Mouse (Mus musculus): ENCODE measurements around the gene Fgfr2. TPM values are rescaled to one million over a fixed set of nuclear protein-coding genes. Genes with fewer than 3 reads are reported as not detected.

Fgfr2 gene
- polyA plus RNA-seq, 1 experiment: 0.17 TPM

DNA sequence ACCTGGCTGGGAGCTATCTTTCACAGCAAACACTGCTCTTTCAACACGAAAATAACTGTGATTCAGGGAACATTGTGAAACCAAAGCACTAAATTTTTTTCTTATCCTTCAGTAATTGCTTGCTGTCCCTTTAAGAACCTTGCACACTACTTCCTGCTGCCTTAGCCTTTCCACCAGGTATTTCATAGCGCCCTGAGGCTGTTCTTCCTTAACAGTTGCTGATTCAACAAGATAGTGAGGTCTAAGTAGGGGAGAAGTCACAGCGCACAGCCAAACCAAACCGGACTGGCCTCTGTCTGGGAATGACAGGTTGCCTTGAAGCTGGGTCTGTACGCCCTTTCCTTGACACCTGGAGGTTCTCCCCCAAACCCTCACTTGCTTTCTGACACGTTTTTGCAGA lies 72.5 kb downstream of the Fgfr2 start:
- Histone ChIP-seq H3K79me2 (ENCODE audit: control insufficient read depth, insufficient read depth) (peaks cover 47% of the 10 kb centered on the region), H3ac (ENCODE audit: control insufficient read depth, insufficient read length) (no peak overlapping the region), H3K4me2 (ENCODE audit: low read depth) (no peak overlapping the region), H3K27me3 (ENCODE audit: control insufficient read depth, insufficient read depth, insufficient read length) (no peaks in the 10 kb centered on the region), H3K36me3 (ENCODE audit: control insufficient read depth, insufficient read depth) (no peaks in the 10 kb centered on the region), H3K4me3 (no peak overlapping the region)
- TF ChIP-seq TCF12 (IDR thresholded peaks at IDR 0.05; ENCODE audit: insufficient read depth, poor library complexity, severe bottlenecking): no peak
- TF ChIP-seq POLR2AphosphoS2 (IDR thresholded peaks at IDR 0.05; ENCODE audit: insufficient read length, low read depth): no peak
- TF ChIP-seq SRF (IDR thresholded peaks at IDR 0.05; ENCODE audit: control insufficient read depth, insufficient read length, low read depth): no peak
- TF ChIP-seq POLR2A (IDR thresholded peaks at IDR 0.05; ENCODE audit: insufficient read length, low read depth): no peak
- no peak for TF ChIP-seq MAX (IDR thresholded peaks at IDR 0.05; ENCODE audit: low read depth)
- TF ChIP-seq REST (IDR thresholded peaks at IDR 0.05; ENCODE audit: insufficient read depth, insufficient read length): no peak
- no peak for TF ChIP-seq MYOG (IDR thresholded peaks at IDR 0.05; ENCODE audit: control insufficient read depth in 1 of 3, insufficient read depth in 1 of 3, insufficient read length in 2 of 3, low read depth in 2 of 3)
- no peak for TF ChIP-seq CEBPB (IDR thresholded peaks at IDR 0.05; ENCODE audit: insufficient read depth, poor library complexity, severe bottlenecking)
- TF ChIP-seq USF1 (IDR thresholded peaks at IDR 0.05; ENCODE audit: low read depth): no peak
- TF ChIP-seq E2F4 (IDR thresholded peaks at IDR 0.05; ENCODE audit: insufficient read depth): no peak
- no peak for TF ChIP-seq MYOD1 (IDR thresholded peaks at IDR 0.05; ENCODE audit: control insufficient read depth in 1 of 3, insufficient read length in 2 of 3, low read depth in 2 of 3)

DNA sequence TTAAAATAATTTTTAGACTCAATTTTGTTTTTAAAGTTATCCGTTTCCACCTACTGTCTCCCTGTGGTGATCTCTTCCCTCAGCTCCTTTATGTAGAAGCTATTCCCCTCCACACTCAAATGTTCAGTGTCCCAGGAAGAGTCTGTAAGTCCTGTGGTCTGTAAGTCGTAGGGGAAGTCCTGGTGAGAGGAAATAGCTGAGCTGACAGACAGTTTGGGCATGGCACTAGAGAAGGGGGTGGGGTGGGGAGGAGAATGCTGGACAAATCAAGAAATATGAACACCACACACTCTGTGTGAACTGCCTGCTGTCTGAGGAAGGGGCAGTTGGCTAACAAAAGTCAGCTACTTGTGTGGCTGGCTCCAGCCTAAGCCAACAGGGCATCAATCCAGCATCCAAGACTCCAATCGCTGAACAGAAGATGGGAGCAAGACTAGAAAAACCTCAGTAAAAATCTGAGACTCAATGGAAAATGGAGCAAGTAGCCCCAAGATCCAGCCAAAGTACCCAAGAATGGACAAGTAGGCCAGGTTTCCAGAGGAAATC lies 75.0 kb downstream of the Fgfr2 start:
- H3K27me3 ChIP-seq (ENCODE audit: control insufficient read depth, insufficient read depth, insufficient read length): no peaks in the 10 kb centered on the region
- no peak overlapping the region for H3K4me3 ChIP-seq
- H3K79me2 ChIP-seq (ENCODE audit: control insufficient read depth, insufficient read depth): peaks cover 35% of the 10 kb centered on the region
- H3K36me3 ChIP-seq (ENCODE audit: control insufficient read depth, insufficient read depth): no peaks in the 10 kb centered on the region
- no peak overlapping the region for H3K4me2 ChIP-seq (ENCODE audit: low read depth)
- no peak overlapping the region for H3ac ChIP-seq (ENCODE audit: control insufficient read depth, insufficient read length)
- TF ChIP-seq CEBPB (IDR thresholded peaks at IDR 0.05; ENCODE audit: insufficient read depth, poor library complexity, severe bottlenecking) (no peak), MAX (IDR thresholded peaks at IDR 0.05; ENCODE audit: low read depth) (no peak), REST (IDR thresholded peaks at IDR 0.05; ENCODE audit: insufficient read depth, insufficient read length) (no peak), USF1 (IDR thresholded peaks at IDR 0.05; ENCODE audit: low read depth) (no peak), TCF3 (IDR thresholded peaks at IDR 0.05; ENCODE audit: insufficient read length, low read depth) (no peak), MYOG (IDR thresholded peaks at IDR 0.05; ENCODE audit: control insufficient read depth in 1 of 3, insufficient read depth in 1 of 3, insufficient read length in 2 of 3, low read depth in 2 of 3) (no peak), MYOD1 (IDR thresholded peaks at IDR 0.05; ENCODE audit: control insufficient read depth in 1 of 3, insufficient read length in 2 of 3, low read depth in 2 of 3) (no peak), SRF (IDR thresholded peaks at IDR 0.05; ENCODE audit: control insufficient read depth, insufficient read length, low read depth) (no peak), TCF12 (IDR thresholded peaks at IDR 0.05; ENCODE audit: insufficient read depth, poor library complexity, severe bottlenecking) (no peak), E2F4 (IDR thresholded peaks at IDR 0.05; ENCODE audit: insufficient read depth) (no peak), POLR2A (IDR thresholded peaks at IDR 0.05; ENCODE audit: insufficient read length, low read depth) (no peak), POLR2AphosphoS2 (IDR thresholded peaks at IDR 0.05; ENCODE audit: insufficient read length, low read depth) (no peak)

DNA sequence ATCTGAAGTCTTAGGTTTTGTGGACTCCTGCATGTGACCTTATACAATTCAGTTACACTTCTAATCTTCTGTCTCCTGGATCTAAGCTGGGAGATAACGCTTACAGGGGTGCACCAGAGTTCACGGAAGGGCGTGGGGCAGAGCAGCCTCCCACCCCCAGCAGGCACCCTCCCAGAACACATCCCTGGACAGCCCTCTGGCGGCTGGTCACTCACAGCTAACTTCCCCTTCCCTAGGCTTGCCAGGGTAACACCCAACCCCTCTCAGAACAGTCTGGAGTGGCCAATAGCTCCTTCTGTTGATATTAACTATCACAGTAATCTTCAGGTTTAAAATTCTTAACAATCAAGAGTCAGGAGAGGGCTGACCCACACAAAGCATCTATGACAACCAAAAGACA lies 75.9 kb downstream of the Fgfr2 start:
- Histone ChIP-seq H3K4me2 (ENCODE audit: low read depth) (no peak overlapping the region), H3K36me3 (ENCODE audit: control insufficient read depth, insufficient read depth) (no peaks in the 10 kb centered on the region), H3K27me3 (ENCODE audit: control insufficient read depth, insufficient read depth, insufficient read length) (no peaks in the 10 kb centered on the region), H3K79me2 (ENCODE audit: control insufficient read depth, insufficient read depth) (peaks cover 35% of the 10 kb centered on the region), H3K4me3 (no peak overlapping the region), H3ac (ENCODE audit: control insufficient read depth, insufficient read length) (no peak overlapping the region)
- no peak for TF ChIP-seq TCF3 (IDR thresholded peaks at IDR 0.05; ENCODE audit: insufficient read length, low read depth)

DNA sequence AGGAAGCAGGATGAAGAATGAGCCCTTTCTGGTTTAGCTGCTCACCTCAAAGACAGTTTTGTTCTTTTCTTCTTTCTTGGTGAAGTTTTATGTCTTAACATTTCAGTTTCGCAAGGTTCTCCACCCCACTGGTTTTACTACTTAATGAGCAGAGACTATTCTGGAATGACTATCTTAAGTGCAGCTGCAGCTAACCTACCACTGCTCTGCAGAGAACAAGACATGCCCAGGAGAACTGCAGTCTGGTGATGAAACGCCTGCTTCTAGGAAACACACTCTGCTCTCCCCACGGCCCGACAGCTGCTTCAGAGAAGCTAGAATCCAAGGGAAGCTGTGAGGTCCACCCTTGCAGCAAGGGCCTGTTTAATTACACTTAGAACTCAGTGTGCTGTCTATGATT lies 78.4 kb downstream of the Fgfr2 start:
- TF ChIP-seq TCF3 (IDR thresholded peaks at IDR 0.05; ENCODE audit: insufficient read length, low read depth) (no peak), POLR2AphosphoS2 (IDR thresholded peaks at IDR 0.05; ENCODE audit: insufficient read length, low read depth) (no peak), POLR2A (IDR thresholded peaks at IDR 0.05; ENCODE audit: insufficient read length, low read depth) (no peak), TCF12 (IDR thresholded peaks at IDR 0.05; ENCODE audit: insufficient read depth, poor library complexity, severe bottlenecking) (no peak), SRF (IDR thresholded peaks at IDR 0.05; ENCODE audit: control insufficient read depth, insufficient read length, low read depth) (no peak), MYOD1 (IDR thresholded peaks at IDR 0.05; ENCODE audit: control insufficient read depth in 1 of 3, insufficient read length in 2 of 3, low read depth in 2 of 3) (no peak), MYOG (IDR thresholded peaks at IDR 0.05; ENCODE audit: control insufficient read depth in 1 of 3, insufficient read depth in 1 of 3, insufficient read length in 2 of 3, low read depth in 2 of 3) (no peak), USF1 (IDR thresholded peaks at IDR 0.05; ENCODE audit: low read depth) (no peak), MAX (IDR thresholded peaks at IDR 0.05; ENCODE audit: low read depth) (no peak), CEBPB (IDR thresholded peaks at IDR 0.05; ENCODE audit: insufficient read depth, poor library complexity, severe bottlenecking) (no peak), E2F4 (IDR thresholded peaks at IDR 0.05; ENCODE audit: insufficient read depth) (no peak), REST (IDR thresholded peaks at IDR 0.05; ENCODE audit: insufficient read depth, insufficient read length) (no peak)
- no peaks in the 10 kb centered on the region for H3K36me3 ChIP-seq (ENCODE audit: control insufficient read depth, insufficient read depth)
- H3ac ChIP-seq (ENCODE audit: control insufficient read depth, insufficient read length): no peak overlapping the region
- no peak overlapping the region for H3K4me2 ChIP-seq (ENCODE audit: low read depth)
- no peak overlapping the region for H3K4me3 ChIP-seq
- peaks cover 45% of the 10 kb centered on the region for H3K79me2 ChIP-seq (ENCODE audit: control insufficient read depth, insufficient read depth)
- H3K27me3 ChIP-seq (ENCODE audit: control insufficient read depth, insufficient read depth, insufficient read length): no peaks in the 10 kb centered on the region

DNA sequence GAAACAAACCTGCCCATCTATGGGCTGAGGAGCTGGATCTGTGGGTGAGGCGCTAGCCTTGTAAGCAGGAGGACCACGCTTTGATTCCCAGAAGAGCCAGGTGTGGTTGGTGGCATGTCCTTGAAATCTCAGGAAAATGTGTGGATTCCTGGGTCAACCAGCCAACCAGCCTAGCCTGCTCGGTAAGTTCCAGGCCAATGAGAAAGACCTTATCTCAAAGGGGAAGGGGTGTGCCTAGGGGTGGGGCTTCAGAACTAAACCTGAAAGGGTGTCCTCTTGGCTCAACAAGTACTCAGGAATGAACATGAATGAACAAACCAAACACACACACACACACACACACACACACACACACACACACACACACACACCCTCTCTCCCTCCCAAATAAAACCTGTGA lies 81.4 kb downstream of the Fgfr2 start:
- TF ChIP-seq E2F4 (IDR thresholded peaks at IDR 0.05; ENCODE audit: insufficient read depth): no peak
- TF ChIP-seq CEBPB (IDR thresholded peaks at IDR 0.05; ENCODE audit: insufficient read depth, poor library complexity, severe bottlenecking): no peak
- no peak overlapping the region for H3ac ChIP-seq (ENCODE audit: control insufficient read depth, insufficient read length)

More for the DNA sequence above, 81.4 kb downstream of the Fgfr2 start:
- H3K4me3 ChIP-seq: no peak overlapping the region
- H3K4me2 ChIP-seq (ENCODE audit: low read depth): no peak overlapping the region
- H3K79me2 ChIP-seq (ENCODE audit: control insufficient read depth, insufficient read depth): peaks cover 24% of the 10 kb centered on the region
- no peaks in the 10 kb centered on the region for H3K27me3 ChIP-seq (ENCODE audit: control insufficient read depth, insufficient read depth, insufficient read length)
- no peaks in the 10 kb centered on the region for H3K36me3 ChIP-seq (ENCODE audit: control insufficient read depth, insufficient read depth)
